Mouse (Mus musculus) monocyte, adult 5-6 weeks (primary cell): ENCODE results near the gene Ccng1. TPM values are rescaled to one million over a fixed set of nuclear protein-coding genes. Genes with fewer than 3 reads are reported as not detected.

Experiments
- ATAC-seq: fragments of 153-309, 156-312 bp; replicated peaks from 2 replicates; pipeline ENCODE4 v1.8.0; 2017; ENCODE audit warnings: mild to moderate bottlenecking; ENCODE audit not compliant: low TSS enrichment, insufficient number of reproducible peaks, severe bottlenecking, poor library complexity, low FRiP score
- total RNA-seq: library from RNA; stranded (forward); fragments of 200-1000, 200-491, 200-594 nt; gene quantifications from 3 replicates; pipeline ENCODE4 v1.2.3, GENCODE M21; 2017

The Ccng1 gene
- 70.3 to 89.6 TPM (median 85.1 TPM) in 3 replicates for total RNA-seq

DNA sequence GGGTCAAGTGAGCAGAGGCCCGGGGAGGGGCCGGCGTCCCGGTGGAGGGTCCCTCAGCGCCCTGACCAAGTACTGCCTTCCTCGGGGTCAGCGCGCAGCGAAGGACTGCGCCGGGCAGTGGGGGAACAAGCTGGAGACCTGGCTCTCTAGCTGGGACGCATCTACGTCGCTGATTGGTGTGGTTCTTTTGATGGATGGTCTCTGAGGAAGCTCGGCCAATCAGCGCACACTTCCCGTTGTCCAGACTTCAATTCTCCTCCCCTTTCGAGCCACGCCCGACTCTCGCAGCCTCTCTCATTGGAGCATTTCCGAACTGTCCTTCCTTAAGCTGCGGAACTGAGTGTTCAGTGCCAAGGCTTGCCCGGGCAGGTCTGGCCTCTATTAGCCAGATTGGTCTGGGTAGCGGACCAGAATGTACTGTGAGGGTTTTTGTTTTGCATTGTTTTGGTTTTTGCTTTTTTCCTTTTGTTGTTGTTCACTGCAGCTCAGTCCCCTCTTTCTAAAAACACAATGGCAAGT lies at the start of gene Ccng1:
Gene Ccng1, minus strand, starts transcription at position 203 of the 519 bp plus-strand sequence.
- ATAC-seq: peak; percentile 99

GRCm38 (mm10) chr11:40790307-40790706 lies 35.2 kb upstream of the Ccng1 start:
- no peak for ATAC-seq

DNA sequence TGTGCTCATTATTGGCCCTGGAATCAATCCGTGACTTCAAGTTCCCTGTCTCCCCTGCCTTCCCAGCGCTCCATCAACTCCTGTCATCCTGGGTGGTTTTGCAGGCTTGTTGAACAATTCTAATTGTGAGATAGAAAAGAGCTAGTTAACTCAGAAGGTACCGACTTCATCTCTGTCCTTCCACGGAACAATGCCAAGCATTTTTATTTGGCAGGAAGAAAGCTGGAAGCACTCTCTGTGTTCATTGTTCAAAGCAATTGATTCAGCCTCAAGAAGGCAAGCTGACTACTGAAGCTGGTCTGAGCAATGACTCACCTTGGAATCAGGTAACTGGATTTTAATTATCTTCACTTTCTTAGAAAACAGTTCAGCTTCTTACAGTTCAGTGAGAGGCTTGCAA lies 34.6 kb upstream of the Ccng1 start:
- no peak for ATAC-seq

DNA sequence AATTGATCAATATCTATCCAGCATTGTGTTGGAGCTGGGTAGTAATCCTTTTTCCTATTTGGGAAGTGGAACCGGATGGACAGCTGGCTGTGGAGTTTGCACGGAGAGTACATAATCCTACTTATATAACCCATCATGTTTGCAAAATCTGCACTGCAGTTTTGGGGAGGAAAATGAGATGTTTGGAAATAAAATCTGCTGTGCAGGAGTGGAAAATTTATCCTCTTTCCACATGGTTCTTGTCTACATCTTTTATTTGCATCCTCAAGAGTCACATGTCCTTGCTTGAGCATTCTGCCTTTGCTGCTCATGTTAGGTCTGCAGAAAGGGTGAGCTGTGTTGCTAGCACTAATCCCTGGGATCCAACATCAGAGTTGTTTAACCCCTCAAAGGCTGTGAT lies 31.8 kb upstream of the Ccng1 start:
- ATAC-seq: no peak

DNA sequence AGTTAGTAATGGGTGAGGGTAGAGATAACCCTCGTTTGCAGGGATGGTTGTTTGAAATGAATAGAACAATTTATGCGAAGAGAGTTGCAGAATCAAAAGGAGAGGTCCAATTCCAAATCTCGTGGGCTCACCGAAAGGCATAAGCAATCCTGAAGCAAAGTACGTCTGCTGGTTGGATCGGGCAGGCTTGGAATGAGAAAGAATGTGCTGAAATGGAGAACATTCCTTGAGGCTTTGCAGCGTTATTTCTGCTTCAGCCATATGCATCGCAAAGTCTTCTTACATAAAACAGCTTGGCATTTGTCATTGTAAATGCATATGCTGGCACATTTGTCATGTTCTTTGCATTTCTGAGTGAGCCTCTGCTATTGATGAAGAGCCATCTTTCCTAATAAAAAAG lies 29.2 kb upstream of the Ccng1 start:
- ATAC-seq: no peak

- no peak for ATAC-seq
These were observed 28.2 kb upstream of the Ccng1 start for GRCm38 (mm10) chr11:40783346-40783745.

- no peak for ATAC-seq
These were observed 26.7 kb upstream of the Ccng1 start for GRCm38 (mm10) chr11:40781857-40782256.

DNA sequence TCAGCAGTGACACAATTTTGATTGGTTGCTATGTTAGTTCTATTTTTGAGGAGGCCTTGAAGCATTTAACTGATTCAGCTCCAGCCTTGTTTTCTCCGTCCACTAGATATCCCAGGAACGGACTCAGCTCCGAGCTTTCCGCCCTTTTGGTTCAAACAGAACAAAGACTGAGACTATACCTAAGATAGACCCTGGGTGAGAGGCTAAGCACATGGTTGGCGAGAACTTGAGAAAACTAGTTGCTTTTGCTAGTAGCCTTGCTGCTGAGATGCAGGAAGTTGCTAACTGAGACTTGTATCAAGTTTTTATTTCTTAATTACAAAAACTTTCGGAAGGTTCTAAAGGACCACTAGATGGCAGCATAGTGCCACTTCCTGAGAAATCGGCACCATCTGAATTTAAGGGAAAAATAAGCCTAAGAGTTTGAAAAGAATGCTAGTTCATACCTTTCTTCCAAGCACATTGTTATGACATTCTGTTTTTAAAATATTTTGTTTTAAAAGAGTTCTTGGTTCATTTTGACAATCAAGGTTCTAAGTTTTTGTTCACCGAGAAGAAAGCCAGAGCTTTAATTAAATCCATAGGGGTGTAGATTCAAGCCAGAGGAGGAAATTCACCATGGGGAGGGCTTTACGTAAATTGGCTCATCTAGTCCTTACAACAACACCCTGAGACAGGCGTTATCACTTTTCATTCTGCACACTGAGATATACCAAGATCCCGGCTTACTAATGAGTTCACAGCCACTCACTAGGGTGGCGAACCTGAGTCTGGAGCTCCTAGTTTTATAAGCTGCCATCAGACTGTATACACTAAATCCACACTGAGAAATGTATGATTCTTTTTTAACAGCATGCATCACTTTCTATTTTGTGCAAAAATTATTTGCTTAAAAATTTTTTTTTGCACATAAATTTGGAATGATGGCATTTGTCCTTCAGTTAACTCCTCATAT lies 20.5 kb upstream of the Ccng1 start:
- ATAC-seq: no peak

GRCm38 (mm10) chr11:40764690-40765089 lies 9.6 kb upstream of the Ccng1 start:
- no peak for ATAC-seq

DNA sequence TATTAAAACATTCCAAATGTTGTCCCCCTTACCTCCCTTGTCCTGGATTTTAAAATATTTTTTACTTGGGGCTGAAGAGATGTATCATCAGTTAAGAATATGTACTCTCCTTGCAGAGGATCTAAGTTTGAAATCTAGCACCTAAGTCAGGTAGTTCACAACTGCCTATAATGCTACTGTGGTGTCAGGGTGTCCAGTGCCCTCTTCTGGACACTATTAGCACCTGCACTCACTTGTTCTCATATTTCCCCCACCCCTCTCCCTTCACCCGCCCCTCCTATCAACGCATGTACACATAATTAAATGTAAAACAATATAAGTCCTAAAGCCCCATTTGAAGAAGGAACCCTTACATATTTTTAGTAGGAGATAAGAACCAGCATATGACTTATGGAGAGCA lies 8.3 kb upstream of the Ccng1 start:
- peak; percentile 78; the same call in 1 of the 2 replicates for ATAC-seq

GRCm38 (mm10) chr11:40759896-40760295 lies 4.8 kb upstream of the Ccng1 start:
- ATAC-seq: no peak

DNA sequence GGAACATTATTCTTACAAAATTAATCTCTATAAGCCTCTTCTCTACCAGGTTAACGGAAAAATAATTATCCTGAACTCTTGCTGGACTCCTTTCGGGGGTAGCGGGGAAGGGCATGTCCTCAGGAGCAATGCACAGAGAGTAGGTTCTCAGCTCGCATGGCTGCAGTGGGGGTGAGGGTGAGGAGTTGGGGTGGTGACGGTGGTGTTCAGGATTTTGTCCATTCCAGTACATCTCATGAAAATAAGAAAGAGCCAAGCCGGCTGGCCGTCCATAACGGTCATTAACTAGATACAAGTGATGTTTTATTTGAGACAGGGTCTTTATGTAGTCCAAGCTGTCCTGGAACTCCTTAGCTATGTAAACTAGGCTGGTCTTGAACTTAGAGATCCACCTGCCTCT lies 857 bp upstream of the Ccng1 start:
- ATAC-seq: no peak

GRCm38 (mm10) chr11:40754664-40755107 lies 425 bp downstream of the Ccng1 start:
- ATAC-seq: peak; percentile 20; the same call in 1 of the 2 replicates

DNA sequence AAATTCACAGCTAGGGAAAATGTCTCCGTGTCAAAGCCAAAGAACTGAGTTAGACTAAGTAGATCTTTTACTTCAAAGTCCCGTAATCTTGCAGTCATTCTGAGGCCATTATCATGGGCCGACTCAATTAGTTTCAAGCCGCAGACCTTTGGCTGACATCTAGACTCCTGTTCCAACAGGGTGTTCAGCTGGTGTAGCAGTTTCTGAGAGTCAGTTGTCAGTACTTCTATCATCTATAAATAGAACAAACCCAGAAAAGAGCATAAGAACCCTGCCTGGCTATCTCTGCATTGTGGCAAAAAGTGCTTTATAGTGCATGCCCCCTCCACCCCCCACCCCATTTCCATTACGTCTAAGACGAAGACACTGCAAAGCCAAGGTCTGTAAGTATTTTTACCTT lies 1.3 kb downstream of the Ccng1 start:
- ATAC-seq: no peak

- ATAC-seq: no peak
These were observed 7.4 kb downstream of the Ccng1 start for GRCm38 (mm10) chr11:40747716-40748115.

DNA sequence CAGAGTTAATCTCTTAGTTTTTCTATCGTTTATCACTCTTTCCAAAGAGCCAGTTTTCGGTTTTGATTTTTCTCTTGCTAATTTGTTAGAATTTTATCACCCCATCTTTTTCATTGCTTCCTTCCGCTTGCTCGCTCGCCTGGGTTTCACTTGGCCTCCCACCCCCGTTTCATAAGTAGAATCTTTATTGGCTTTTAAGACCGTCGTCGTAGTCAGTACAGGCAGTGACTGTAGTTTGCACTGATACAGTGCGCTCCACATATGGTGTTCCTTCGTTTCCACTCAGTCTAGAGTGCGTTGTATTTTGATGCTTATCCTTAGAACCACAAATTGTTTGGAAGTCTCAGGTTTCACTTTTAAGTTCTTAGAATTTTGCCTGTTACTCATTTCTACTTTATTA lies 8.8 kb downstream of the Ccng1 start:
- ATAC-seq: no peak

DNA sequence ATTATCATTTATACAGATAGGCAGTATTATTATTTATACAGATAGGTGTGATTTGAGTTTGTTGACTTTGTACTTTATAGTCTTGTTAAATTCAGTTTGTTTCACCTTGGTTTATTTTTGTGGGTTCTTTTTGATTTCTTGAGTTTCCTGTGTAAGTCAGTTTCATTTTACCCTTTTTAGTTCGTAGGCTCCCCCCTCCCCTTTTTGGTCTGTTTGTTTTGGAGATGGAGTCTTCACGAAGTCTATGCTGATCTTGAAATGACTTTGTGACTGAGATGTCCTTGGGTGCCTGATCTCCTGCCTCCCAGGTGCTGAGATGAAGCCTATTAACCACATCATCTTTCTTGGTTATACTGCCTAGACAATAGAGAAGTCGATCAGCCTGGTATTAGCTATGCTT lies 10.8 kb downstream of the Ccng1 start:
- ATAC-seq: no peak

DNA sequence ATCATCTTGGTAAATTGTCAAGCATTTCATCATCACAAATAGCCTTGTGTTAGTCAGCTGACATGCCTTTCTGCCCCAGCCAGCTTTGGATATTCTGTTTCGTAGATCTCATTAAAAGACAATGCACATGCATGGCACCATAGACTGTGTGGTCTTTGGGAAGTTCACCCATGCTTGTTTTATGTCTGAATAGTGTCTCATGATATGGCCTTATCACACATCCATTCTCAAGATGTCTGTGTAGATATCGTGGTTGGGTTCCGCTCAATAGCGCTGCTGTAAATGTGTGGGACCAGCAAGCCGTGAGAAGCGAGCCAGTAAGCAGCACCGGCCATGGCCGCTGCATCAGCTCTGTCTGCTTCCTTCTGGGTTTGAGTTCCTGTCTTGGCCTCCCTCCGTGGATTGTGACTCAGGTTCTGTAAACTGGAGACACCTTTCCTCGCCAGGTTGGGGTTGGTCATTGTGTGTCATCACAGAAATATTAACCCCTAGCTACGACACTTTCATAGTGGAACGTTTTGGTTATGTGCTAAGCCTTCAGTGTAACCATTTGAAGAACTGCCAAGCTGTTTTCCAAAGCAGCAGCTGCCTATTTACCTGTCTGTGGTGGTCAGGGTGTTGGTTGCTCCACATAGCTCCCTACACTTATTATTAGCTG lies 13.4 kb downstream of the Ccng1 start:
- no peak for ATAC-seq

DNA sequence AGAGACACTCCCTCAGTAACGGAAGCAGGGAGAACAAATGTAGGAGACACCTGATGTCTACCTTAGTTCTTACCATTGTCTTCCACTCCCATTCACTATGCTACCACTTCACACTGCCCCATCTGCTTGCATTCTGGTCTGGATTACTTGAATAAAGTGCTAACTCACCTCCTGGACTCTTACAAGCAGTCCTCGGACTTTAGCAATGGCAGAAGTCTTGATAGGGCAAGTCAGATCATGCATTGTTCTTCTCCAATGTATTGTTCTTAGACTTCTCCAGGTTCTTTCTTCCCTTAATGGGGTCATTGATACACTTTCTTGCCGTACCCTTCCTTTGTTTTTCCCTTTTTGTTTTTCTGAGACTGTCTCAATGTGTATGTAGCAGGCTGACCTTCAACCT lies 17.7 kb downstream of the Ccng1 start:
- no peak for ATAC-seq
